ENCODE assay signal across 7 mouse cellular contexts in the genomic region with DNA sequence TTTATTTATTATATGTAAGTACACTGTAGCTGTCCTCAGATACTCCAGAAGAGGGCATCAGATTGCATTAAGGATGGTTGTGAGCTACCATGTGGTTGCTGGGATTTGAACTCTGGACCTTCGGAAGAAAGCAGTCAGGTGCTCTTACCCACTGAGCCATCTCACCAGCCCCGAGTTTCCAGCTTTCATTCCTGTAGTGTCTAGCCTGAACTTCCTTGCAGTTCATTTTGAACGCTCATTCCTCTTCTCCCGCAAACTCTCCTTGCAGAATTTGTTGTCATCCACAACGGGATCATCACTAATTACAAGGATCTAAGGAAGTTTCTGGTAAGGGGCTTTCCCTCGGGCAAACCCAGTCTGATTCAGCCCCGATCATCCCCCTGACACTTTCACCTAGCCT. TPM values are rescaled to one million over a fixed set of nuclear protein-coding genes. Genes with fewer than 3 reads are reported as not detected.
A peak's percentile ranks its signal among the peaks of the same experiment; 100 is the strongest.
DNase-seq lines count a peak whose midpoint lies in the region; ATAC-seq lines count a peak whose summit lies in the region.
"Not testable (repeated sequence)": the region's sequence is repeated elsewhere in the genome, so short reads cannot be mapped to it uniquely, and the experiment has no call there.
"Had no signal": no experiment of that assay in that cellular context is flagged by ENCODE, and none has a peak within 500 bp of the region (broad histone marks: within the 10 kb centered on the region; RNA-seq: fewer than 3 reads in every experiment).

No protein-coding gene starts in this region.

- H3K36me3 ChIP-seq in ES-E14 (ENCODE audit: control insufficient read depth, insufficient read depth, low read length, poor library complexity, severe bottlenecking), result peaks cover 30% of the 10 kb centered on the region
- H3K36me3 ChIP-seq in heart, embryonic 11.5 days (ENCODE audit: control insufficient read depth, insufficient read depth, low read length); heart, embryonic 14.5 days (ENCODE audit: control insufficient read depth, insufficient read depth, low read length); liver, embryonic 11.5 days (ENCODE audit: control insufficient read depth, insufficient read depth, low read length); liver, embryonic 15.5 days (replicated peaks): not testable (repeated sequence)

- H3K27ac ChIP-seq in ES-E14 (ENCODE audit: insufficient read depth, low read depth, low read length, poor library complexity, severe bottlenecking); liver, embryonic 15.5 days (replicated peaks): not testable (repeated sequence)
- 0 out of 2 replicates have a peak overlapping the region, but pooled peaks have one; percentile 12 for H3K27ac ChIP-seq in brown adipose tissue, adult 24 weeks (replicated peaks; ENCODE audit: low read depth, low read length)
- peak overlapping the region; percentile 50; the same call in 1 of the 2 replicates for H3K27ac ChIP-seq in heart, embryonic 11.5 days (ENCODE audit: low read depth, low read length)
- peak overlapping the region; percentile 21 to 66; a peak in 2 of 4 replicates for H3K27ac ChIP-seq in heart, embryonic 14.5 days (replicated peaks in 1 of 2; ENCODE audit: control insufficient read depth in 1 of 2, insufficient read depth in 1 of 2, low read depth in 2 of 2, low read length in 2 of 2)
- 0 out of 2 replicates have a peak overlapping the region, but pooled peaks have one; percentile 21 for H3K27ac ChIP-seq in liver, embryonic 11.5 days (ENCODE audit: low read depth, low read length)

- not testable (repeated sequence) for H3K4me3 ChIP-seq in ES-E14 (ENCODE audit: insufficient read depth in 1 of 2, low read depth in 1 of 2, low read length in 2 of 2, poor library complexity in 1 of 2, severe bottlenecking in 1 of 2); brown adipose tissue, adult 24 weeks (ENCODE audit: insufficient read depth, low read depth, low read length); heart, embryonic 11.5 days (ENCODE audit: low read depth, low read length); heart, embryonic 14.5 days (ENCODE audit: control insufficient read depth in 1 of 2, insufficient read depth in 1 of 2, low read depth in 1 of 2, low read length in 2 of 2); liver, embryonic 11.5 days (ENCODE audit: low read depth, low read length); liver, embryonic 15.5 days (replicated peaks)

- peaks cover 11 to 16% of the 10 kb centered on the region in 2 experiments; a peak in 3 of 4 replicates for H3K4me1 ChIP-seq in ES-E14 (ENCODE audit: control insufficient read depth in 2 of 2, insufficient read depth in 2 of 2, low read length in 2 of 2, poor library complexity in 1 of 2)
- H3K4me1 ChIP-seq in brown adipose tissue, adult 24 weeks (ENCODE audit: control insufficient read depth, insufficient read depth, insufficient read length, low read length); heart, embryonic 14.5 days (ENCODE audit: control insufficient read depth in 2 of 2, insufficient read depth in 2 of 2, low read length in 2 of 2): not testable (repeated sequence)
- peaks cover 10% of the 10 kb centered on the region for H3K4me1 ChIP-seq in heart, embryonic 11.5 days (ENCODE audit: control insufficient read depth, insufficient read depth, low read length)
- H3K4me1 ChIP-seq in liver, embryonic 11.5 days (replicated peaks; ENCODE audit: control insufficient read depth, insufficient read depth, low read length), result peaks cover 16% of the 10 kb centered on the region
- H3K4me1 ChIP-seq in liver, embryonic 15.5 days (replicated peaks), result peaks cover 25% of the 10 kb centered on the region

- not testable (repeated sequence) for H3K27me3 ChIP-seq in heart, embryonic 11.5 days (ENCODE audit: control insufficient read depth, insufficient read depth, low read length); heart, embryonic 14.5 days (ENCODE audit: control insufficient read depth, insufficient read depth, low read length); liver, embryonic 11.5 days (replicated peaks; ENCODE audit: control insufficient read depth, insufficient read depth, low read length); liver, embryonic 15.5 days

- WGBS in heart, embryonic 11.5 days (ENCODE audit: insufficient replicate concordance), result 65% methylated on average over 7 of the region's 7 CpGs
- WGBS in heart, embryonic 14.5 days, result 65% methylated on average over 7 of the region's 7 CpGs
- WGBS in liver, embryonic 11.5 days, result 67% methylated on average over 7 of the region's 7 CpGs
- WGBS in liver, embryonic 15.5 days (ENCODE audit: insufficient replicate concordance), result 41% methylated on average over 7 of the region's 7 CpGs

- not testable (repeated sequence) for H3K4me2 ChIP-seq in heart, embryonic 11.5 days; heart, embryonic 14.5 days (ENCODE audit: low read length); liver, embryonic 11.5 days
- H3K4me2 ChIP-seq in liver, embryonic 15.5 days, result peak overlapping the region; percentile 3; the same call in 1 of the 2 replicates

- in situ Hi-C loops in ES-E14 (cut with MboI; ENCODE audit: low sequenced_read_pairs in 2 of 2, unreplicated experiment in 2 of 2), result not testable (repeated sequence)

- peak overlapping the region; percentile 2; the same call in 1 of the 2 replicates for H3K9ac ChIP-seq in ES-E14 (ENCODE audit: insufficient read depth, low read depth, low read length, poor library complexity, severe bottlenecking)
- not testable (repeated sequence) for H3K9ac ChIP-seq in heart, embryonic 11.5 days (ENCODE audit: low read depth, low read length); heart, embryonic 14.5 days (ENCODE audit: low read length); liver, embryonic 11.5 days (ENCODE audit: low read depth, low read length); liver, embryonic 15.5 days

- H3K9me3 ChIP-seq in ES-E14 (ENCODE audit: control insufficient read depth, insufficient read depth, low read depth, low read length); heart, embryonic 11.5 days (replicated peaks; ENCODE audit: control insufficient read depth, low read length); heart, embryonic 14.5 days (ENCODE audit: control insufficient read depth, low read length); liver, embryonic 11.5 days (ENCODE audit: control insufficient read depth, low read length); liver, embryonic 15.5 days (replicated peaks): not testable (repeated sequence)

- ATAC-seq in heart, embryonic 11.5 days (replicated peaks; ENCODE audit: insufficient number of reproducible peaks, low FRiP score, low TSS enrichment); heart, embryonic 14.5 days (ENCODE audit: insufficient number of reproducible peaks, insufficient read depth, low FRiP score, low read depth); liver, embryonic 11.5 days (replicated peaks; ENCODE audit: low FRiP score); liver, embryonic 15.5 days (ENCODE audit: insufficient read depth): not testable (repeated sequence)

- not testable (repeated sequence) for DNase-seq in ES-E14 (ENCODE audit: low read depth, low spot score); liver, embryonic 11.5 days (ENCODE audit: low spot score)

RNA-seq across cellular contexts. Expression of gene Gfpt2, which starts 16.7 kb away (rescaled TPM):
- 28.0 and 37.1 TPM in 2 replicates for total RNA-seq in ES-E14 (2012; rRNA removed)
- polyA plus RNA-seq in brown adipose tissue, adult 24 weeks (2012; ENCODE audit: insufficient read depth, insufficient read length, missing spikeins), result 6.9 and 14.4 TPM in 2 replicates
- polyA plus RNA-seq in heart, embryonic 11.5 days (2014; fragmentation: Nextera tagmentation; extraction: Ambion mirVana), result 13.9 and 18.4 TPM in 2 replicates
- polyA plus RNA-seq in heart, embryonic 14.5 days (2014; fragmentation: Nextera tagmentation; extraction: Ambion mirVana), result 7.8 and 8.5 TPM in 2 replicates
- polyA plus RNA-seq in liver, embryonic 11.5 days (2014; fragmentation: Nextera tagmentation; extraction: Ambion mirVana), result 6.2 and 6.5 TPM in 2 replicates
- polyA plus RNA-seq in liver, embryonic 15.5 days (2015; fragmentation: Nextera tagmentation; extraction: Ambion mirVana), result 0.73 and 0.74 TPM in 2 replicates
- polyA plus RNA-seq: erythroblast, embryonic 14.5 days had no signal

RNA-seq across cellular contexts. Expression of gene Mapk9, which starts 35.9 kb away (rescaled TPM):
- 27.8 and 28.1 TPM in 2 replicates for total RNA-seq in ES-E14 (2012; rRNA removed)
- 37.6 and 42.6 TPM in 2 replicates for polyA plus RNA-seq in brown adipose tissue, adult 24 weeks (2012; ENCODE audit: insufficient read depth, insufficient read length, missing spikeins)
- polyA plus RNA-seq in heart, embryonic 11.5 days (2014; fragmentation: Nextera tagmentation; extraction: Ambion mirVana), result 35.8 and 40.8 TPM in 2 replicates
- 39.1 and 39.2 TPM in 2 replicates for polyA plus RNA-seq in heart, embryonic 14.5 days (2014; fragmentation: Nextera tagmentation; extraction: Ambion mirVana)
- 47.5 and 52.3 TPM in 2 replicates for polyA plus RNA-seq in liver, embryonic 11.5 days (2014; fragmentation: Nextera tagmentation; extraction: Ambion mirVana)
- 16.7 and 16.9 TPM in 2 replicates for polyA plus RNA-seq in liver, embryonic 15.5 days (2015; fragmentation: Nextera tagmentation; extraction: Ambion mirVana)
